Mouse (Mus musculus) ES-E14 (cell line): ENCODE results near the gene Nfic.

Experiments used
- CHD2 ChIP-seq: IDR thresholded peaks from 2 replicates; pipeline ENCODE4 v1.6.1; 2014; ENCODE audit warnings: mild to moderate bottlenecking, low read depth, low read length, inconsistent platforms
- HCFC1 ChIP-seq: IDR thresholded peaks from 2 replicates; pipeline ENCODE4 v1.6.1; 2012; ENCODE audit warnings: low read length, inconsistent platforms, borderline replicate concordance; ENCODE audit not compliant: insufficient read depth
- MAFK ChIP-seq: IDR thresholded peaks from 2 replicates; pipeline ENCODE4 v1.6.1; 2014; ENCODE audit warnings: mild to moderate bottlenecking, low read depth, low read length, inconsistent platforms; ENCODE audit not compliant: insufficient read depth
- ZC3H11A ChIP-seq: IDR thresholded peaks from 2 replicates; pipeline ENCODE4 v1.6.1; 2012; ENCODE audit warnings: low read depth, mild to moderate bottlenecking, inconsistent platforms, low read length, borderline replicate concordance
- ZNF384 ChIP-seq: IDR thresholded peaks from 2 replicates; pipeline ENCODE4 v1.6.1; 2012; ENCODE audit warnings: low read depth, low read length, inconsistent platforms

DNA sequence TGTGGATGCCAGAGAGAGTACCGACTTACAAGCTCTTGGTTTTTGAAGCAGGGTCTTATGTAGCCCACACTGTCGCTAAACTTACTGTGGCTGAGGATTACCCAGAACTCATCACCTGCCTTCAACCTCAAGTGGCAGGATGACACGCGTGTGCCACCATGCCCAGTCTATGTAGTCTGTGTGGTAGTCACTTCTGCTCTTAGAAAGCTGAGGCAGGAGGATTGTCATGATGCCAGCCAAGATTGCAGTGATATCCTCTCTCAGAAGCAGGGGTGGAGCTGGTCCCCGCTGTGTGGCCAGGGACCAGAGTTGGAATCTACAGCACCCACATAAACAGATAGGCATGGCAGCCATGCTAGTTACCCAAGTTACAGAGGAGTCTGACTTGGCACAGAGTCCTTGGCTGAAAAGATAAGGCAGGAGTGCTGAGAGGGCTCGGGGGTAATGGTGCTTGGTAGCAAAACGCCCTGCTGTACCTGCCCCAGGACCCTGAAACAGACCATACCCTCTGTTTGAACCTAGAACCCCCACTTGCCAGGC is 30.1 kb upstream of the Nfic start:
- no peak for TF ChIP-seq ZNF384
- no peak for TF ChIP-seq ZC3H11A
- no peak for TF ChIP-seq CHD2
- no peak for TF ChIP-seq MAFK
- no peak for TF ChIP-seq HCFC1
